Mouse (Mus musculus): ENCODE data around the gene Gns. TPM values are rescaled to one million over a fixed set of nuclear protein-coding genes. Genes with fewer than 3 reads are reported as not detected.

The Gns gene
- 32.7 and 36.0 TPM in 2 replicates for polyA plus RNA-seq (2012; rRNA removed)

GRCm38 (mm10) chr10:121364801-121365564, at the start of gene Gns:
Gns (plus strand) TSS chr10:121365090.

GRCm38 (mm10) chr10:121351066-121351581, 13.8 kb upstream of the Gns start, which contains the start of gene Tbc1d30:
Tbc1d30 (minus strand) TSS chr10:121351278.

Other genes with a start within 250 kb of the Gns start
- 14.6 and 15.0 TPM in 2 replicates for gene Tbc1d30, start 13.8 kb upstream of the Gns start, polyA plus RNA-seq (2012; rRNA removed)
- gene Rassf3, start 111.3 kb downstream of the Gns start, polyA plus RNA-seq (2012; rRNA removed), result 5.8 and 9.1 TPM in 2 replicates
- 39.2 and 41.3 TPM in 2 replicates for gene Tbk1, start 221.7 kb downstream of the Gns start, polyA plus RNA-seq (2012; rRNA removed)